Mouse (Mus musculus): ENCODE measurements at regions not wholly inside any gene's neighbourhood (a gene's known extent, or its start where the extent isn't known, plus 50 kb on each side); places are given as distances from the start of the nearest gene placed in this dataset.
A peak's percentile ranks its signal among the peaks of the same experiment; 100 is the strongest.

GRCm38 (mm10) chr15:59232290-59232689, 343.2 kb downstream of the Gm49356 start:
- no peak for DNase-seq
- Histone ChIP-seq H3K27ac (no peak overlapping the region), H3K4me3 (no peak overlapping the region)
- intact Hi-C loops (cut with DNase I) = no loop called here
- TF ChIP-seq CTCF (IDR thresholded peaks at IDR 0.05) = no peak

GRCm38 (mm10) chr15:59237446-59238161, 348.5 kb downstream of the Gm49356 start:
- Histone ChIP-seq H3K4me3 (no peak overlapping the region), H3K27ac (no peak overlapping the region)
- no peak for TF ChIP-seq CTCF (IDR thresholded peaks at IDR 0.05)
- intact Hi-C loops (cut with DNase I) = loop anchor here (5.0 kb wide), 1 partner anchor 40 kb away; no protein-coding TSS in a partner anchor
- DNase-seq = no peak

GRCm38 (mm10) chr15:59241752-59242151, 352.7 kb downstream of the Gm49356 start:
- DNase-seq = no peak
- Histone ChIP-seq H3K27ac (no peak overlapping the region), H3K4me3 (no peak overlapping the region)
- intact Hi-C loops (cut with DNase I) = no loop called here
- no peak for TF ChIP-seq CTCF (IDR thresholded peaks at IDR 0.05)

GRCm38 (mm10) chr15:59245927-59246649, 357.0 kb downstream of the Gm49356 start:
- no peak for TF ChIP-seq CTCF (IDR thresholded peaks at IDR 0.05)
- peak; percentile 28 for DNase-seq
- intact Hi-C loops (cut with DNase I) = no loop called here
- peak overlapping the region; percentile 64 for H3K27ac ChIP-seq
- no peak overlapping the region for H3K4me3 ChIP-seq

- no peak for TF ChIP-seq CTCF (IDR thresholded peaks at IDR 0.05)
- H3K4me3 ChIP-seq = no peak overlapping the region
- intact Hi-C loops (cut with DNase I) = no loop called here
- 0 out of 2 replicates have a peak overlapping the region, but pooled peaks have one; percentile 35 for H3K27ac ChIP-seq
- no peak for DNase-seq
Measured at GRCm38 (mm10) chr15:59248477-59249260, 359.6 kb downstream of the Gm49356 start.

- no peak overlapping the region for H3K4me3 ChIP-seq
- no peak for DNase-seq
- TF ChIP-seq CTCF (IDR thresholded peaks at IDR 0.05) = no peak
- intact Hi-C loops (cut with DNase I) = no loop called here
- H3K27ac ChIP-seq = no peak overlapping the region
Measured at GRCm38 (mm10) chr15:59261380-59261779, 372.3 kb downstream of the Gm49356 start.

GRCm38 (mm10) chr15:59262380-59262779, 373.3 kb downstream of the Gm49356 start:
- DNase-seq = no peak
- intact Hi-C loops (cut with DNase I) = no loop called here
- TF ChIP-seq CTCF (IDR thresholded peaks at IDR 0.05) = no peak
- Histone ChIP-seq H3K4me3 (no peak overlapping the region), H3K27ac (no peak overlapping the region)

GRCm38 (mm10) chr15:59263433-59264328, 374.6 kb downstream of the Gm49356 start:
- peak overlapping the region; percentile 72 for H3K27ac ChIP-seq
- peak; percentile 41; the same call in 1 of the 2 replicates for TF ChIP-seq CTCF (IDR thresholded peaks at IDR 0.05)
- peak overlapping the region; percentile 55 for H3K4me3 ChIP-seq
- intact Hi-C loops (cut with DNase I) = no loop called here
- DNase-seq = peak; percentile 73

Data from gastrocnemius, adult 2 months (tissue).